Mouse (Mus musculus) layer of hippocampus, adult 9-10 months (tissue): ENCODE results near the gene Atp5h.

Experiments
- DNase-seq: peaks from one replicate; pipeline ENCODE4 v3.0.0; 2022; ENCODE audit warnings: low spot score

Atp5h gene

GRCm38 (mm10) chr11:115366706-115367394, 52.9 kb downstream of the Atp5h start:
- DNase-seq: no peak

- DNase-seq: no peak
Measured at GRCm38 (mm10) chr11:115366039-115366705, 53.6 kb downstream of the Atp5h start.
